Mouse (Mus musculus) frontal cortex, adult 2 months (tissue): ENCODE data around the gene Cep44. TPM values are rescaled to one million over a fixed set of nuclear protein-coding genes. Genes with fewer than 3 reads are reported as not detected.

ENCODE experiments used
- DNase-seq, 2 experiments: peaks; one replicate each; pipeline ENCODE4 v3.0.0; 2022; ENCODE audit warnings: low spot score in 1 of 2; ENCODE audit errors: extremely low spot score in 1 of 2
- polyA plus RNA-seq: library from polyadenylated mRNA; depleted of rRNA; stranded (reverse); fragments of >200 nt; gene quantifications from 2 replicates; pipeline ENCODE4 v1.2.3, GENCODE M21; 2012; rRNA removed

Gene Cep44
- polyA plus RNA-seq, 1 experiment = 24.8 TPM

DNA sequence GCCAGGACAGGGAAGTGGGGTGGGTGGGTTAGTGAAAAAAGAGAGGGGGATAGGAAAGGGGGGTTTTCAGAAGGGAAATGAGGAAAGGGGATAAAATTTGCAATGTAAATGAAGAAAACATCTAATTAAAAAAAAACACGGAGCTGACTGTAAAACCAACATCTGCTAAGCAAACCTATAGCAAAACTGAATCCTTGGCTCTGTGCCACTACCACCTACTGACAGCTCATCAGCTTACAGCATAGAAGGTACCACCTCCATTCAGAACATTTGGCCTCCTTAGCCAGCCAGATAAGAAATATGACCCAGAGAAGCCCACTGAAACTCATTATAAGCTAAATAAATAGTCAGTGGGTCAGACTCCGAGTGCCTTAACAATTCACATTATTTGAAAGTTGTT is 61.4 kb downstream of the Cep44 start:
- peak in 1 of 2 experiments; percentile 46 for DNase-seq

DNA sequence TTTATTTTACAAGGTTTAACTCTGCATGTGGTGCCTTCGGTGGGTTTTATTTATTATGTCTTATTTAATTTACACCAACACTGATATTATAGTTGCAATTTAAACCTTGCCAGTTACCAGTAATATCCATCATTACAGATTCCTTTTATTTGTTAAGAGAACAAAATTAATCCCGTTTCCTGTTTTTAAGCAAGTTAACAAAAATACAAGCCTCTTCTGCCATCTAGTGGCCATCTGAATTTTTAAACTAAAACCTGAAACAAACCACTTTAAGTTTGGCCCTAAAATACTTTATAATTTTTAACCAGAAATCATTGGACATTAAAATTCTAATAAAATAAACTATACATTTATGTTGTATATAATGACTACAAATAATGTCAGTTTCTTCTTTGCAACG is 64.8 kb downstream of the Cep44 start:
- DNase-seq = peak in 1 of 2 experiments; percentile 55

Other genes with a start within 250 kb of the Cep44 start
- 36.4 and 43.2 TPM in 2 replicates for gene Fbxo8, start within 50 bp of the Cep44 start, polyA plus RNA-seq